Mouse (Mus musculus): ENCODE data around the gene Lamtor1. TPM values are rescaled to one million over a fixed set of nuclear protein-coding genes. Genes with fewer than 3 reads are reported as not detected.
"Not testable (repeated sequence)": the region's sequence is repeated elsewhere in the genome, so short reads cannot be mapped to it uniquely, and the experiment has no call there.

Lamtor1 gene
- polyA plus RNA-seq, 1 experiment from 2014 or later: 151 TPM

GRCm38 (mm10) chr7:101938348-101938747 lies 32.6 kb downstream of the Lamtor1 start:
- Histone ChIP-seq H3K9ac (no peak overlapping the region), H3K27me3 (no peaks in the 10 kb centered on the region), H3K4me2 (no peak overlapping the region), H3K4me1 (replicated peaks) (peaks cover 30% of the 10 kb centered on the region), H3K9me3 (no peaks in the 10 kb centered on the region), H3K4me3 (no peak overlapping the region), H3K27ac (no peak overlapping the region), H3K36me3 (no peaks in the 10 kb centered on the region)
- no peak for ATAC-seq (ENCODE audit: low FRiP score)
- WGBS: 96% methylated on average over 2 of the region's 2 CpGs

DNA sequence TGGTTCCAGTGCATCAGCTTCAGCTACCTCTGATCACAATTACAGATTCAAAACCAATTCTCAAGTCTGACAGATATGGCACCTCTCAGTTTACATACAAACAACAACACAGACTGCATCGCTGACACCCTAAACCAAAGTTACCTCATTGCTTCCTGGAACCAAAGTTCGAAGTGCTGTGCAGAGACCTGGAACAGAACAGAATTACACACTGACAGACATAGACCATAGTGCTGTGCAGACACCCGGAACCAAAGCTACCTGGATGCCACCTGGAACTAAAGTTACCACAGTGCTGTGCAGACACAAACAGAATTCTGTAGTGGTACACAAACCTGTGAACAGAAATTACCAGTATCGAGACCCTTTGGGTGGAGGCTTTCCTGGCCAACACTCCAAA lies 34.1 kb downstream of the Lamtor1 start:
- no peaks in the 10 kb centered on the region for H3K27me3 ChIP-seq
- H3K27ac ChIP-seq: no peak overlapping the region
- H3K9me3 ChIP-seq: no peaks in the 10 kb centered on the region
- no peaks in the 10 kb centered on the region for H3K36me3 ChIP-seq
- ATAC-seq (ENCODE audit: low FRiP score): no peak
- no peak overlapping the region for H3K4me3 ChIP-seq
- H3K9ac ChIP-seq: no peak overlapping the region
- WGBS: 95% methylated on average over 4 of the region's 4 CpGs
- H3K4me1 ChIP-seq (replicated peaks): peaks cover 26% of the 10 kb centered on the region
- H3K4me2 ChIP-seq: no peak overlapping the region

- not testable (repeated sequence) for H3K4me2 ChIP-seq; H3K9me3 ChIP-seq; ATAC-seq (ENCODE audit: low FRiP score); H3K27me3 ChIP-seq; H3K27ac ChIP-seq; H3K36me3 ChIP-seq; H3K4me3 ChIP-seq; H3K9ac ChIP-seq; H3K4me1 ChIP-seq (replicated peaks)
- 89% methylated on average over 5 of the region's 5 CpGs for WGBS
Measured at GRCm38 (mm10) chr7:101949008-101949407, 43.3 kb downstream of the Lamtor1 start.

DNA sequence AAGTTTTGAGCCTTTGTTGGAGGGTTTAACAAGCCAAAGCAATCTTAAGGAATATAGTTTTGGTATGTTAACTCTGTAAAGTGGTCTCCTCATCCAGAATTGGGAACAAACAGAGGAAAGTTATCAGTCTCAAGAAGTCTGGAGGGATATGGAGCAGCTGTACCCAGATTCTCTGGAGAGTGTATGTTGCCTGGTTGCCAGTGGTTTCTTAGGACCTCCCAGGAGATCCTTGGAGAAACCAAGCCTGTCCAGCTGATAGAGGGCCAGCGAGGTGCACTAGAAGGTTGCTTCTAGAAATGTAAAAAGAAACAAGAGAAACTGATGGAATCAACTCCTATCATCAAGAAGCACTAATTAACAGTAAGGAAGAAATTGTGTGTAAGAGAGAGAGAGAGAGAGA lies 45.9 kb downstream of the Lamtor1 start:
- Histone ChIP-seq H3K4me3 (no peak overlapping the region), H3K27ac (no peak overlapping the region), H3K4me2 (no peak overlapping the region), H3K27me3 (no peaks in the 10 kb centered on the region), H3K9ac (no peak overlapping the region), H3K9me3 (no peaks in the 10 kb centered on the region), H3K36me3 (no peaks in the 10 kb centered on the region), H3K4me1 (replicated peaks) (no peaks in the 10 kb centered on the region)
- no peak for ATAC-seq (ENCODE audit: low FRiP score)
- 86% methylated on average over 1 of the region's 1 CpGs for WGBS

GRCm38 (mm10) chr7:101952098-101952497 lies 46.4 kb downstream of the Lamtor1 start:
- Histone ChIP-seq H3K4me1 (replicated peaks) (no peaks in the 10 kb centered on the region), H3K36me3 (no peaks in the 10 kb centered on the region), H3K27me3 (no peaks in the 10 kb centered on the region), H3K27ac (no peak overlapping the region), H3K9me3 (no peaks in the 10 kb centered on the region), H3K9ac (no peak overlapping the region), H3K4me3 (no peak overlapping the region), H3K4me2 (no peak overlapping the region)
- 84% methylated on average over 2 of the region's 2 CpGs for WGBS
- no peak for ATAC-seq (ENCODE audit: low FRiP score)

DNA sequence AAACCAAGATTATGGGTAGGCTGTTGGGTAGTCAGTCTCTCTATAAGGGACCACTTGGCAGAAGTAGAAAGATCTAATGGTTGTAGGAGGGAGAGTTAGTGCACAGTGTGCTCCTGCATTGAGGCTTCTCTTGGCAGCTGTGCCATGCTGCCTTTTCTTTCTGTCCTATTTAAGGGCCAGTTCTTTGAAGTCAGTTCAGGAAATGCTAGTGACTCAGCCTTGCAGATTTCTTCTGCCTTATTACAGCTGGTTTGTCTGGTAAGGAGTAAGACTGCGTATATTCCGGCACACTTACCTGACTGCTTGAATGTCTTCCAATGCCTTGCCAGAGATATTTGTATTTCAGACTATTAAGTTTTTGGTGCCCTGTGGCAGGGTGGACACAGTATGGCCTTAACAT lies 48.5 kb downstream of the Lamtor1 start:
- no peaks in the 10 kb centered on the region for H3K36me3 ChIP-seq
- H3K9me3 ChIP-seq: no peaks in the 10 kb centered on the region
- no peak overlapping the region for H3K4me3 ChIP-seq
- WGBS: 92% methylated on average over 2 of the region's 2 CpGs
- no peak overlapping the region for H3K9ac ChIP-seq
- no peaks in the 10 kb centered on the region for H3K27me3 ChIP-seq
- H3K4me1 ChIP-seq (replicated peaks): no peaks in the 10 kb centered on the region
- H3K27ac ChIP-seq: no peak overlapping the region
- ATAC-seq (ENCODE audit: low FRiP score): no peak
- no peak overlapping the region for H3K4me2 ChIP-seq

DNA sequence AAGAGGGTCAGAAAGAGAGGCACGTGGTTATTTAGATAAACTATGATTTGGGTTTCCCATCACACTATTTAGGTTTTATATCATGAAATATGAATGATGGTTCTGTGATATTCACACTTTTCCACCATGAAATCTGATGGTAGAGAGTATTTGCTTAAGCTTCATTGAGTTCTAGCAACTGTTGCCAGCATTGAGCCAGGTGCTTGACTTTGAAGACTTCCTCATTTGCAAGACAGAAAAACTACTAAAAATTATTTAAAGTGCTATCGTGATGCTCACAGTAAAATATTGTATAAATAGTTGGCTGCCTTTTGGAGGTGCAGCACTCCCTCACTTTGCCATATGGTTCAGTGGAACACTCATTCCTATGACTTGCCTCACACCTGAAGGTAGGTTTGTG lies 49.6 kb downstream of the Lamtor1 start:
- Histone ChIP-seq H3K4me1 (replicated peaks) (0 out of 2 replicates have a peak, but pooled peaks cover 5% of the 10 kb centered on the region), H3K36me3 (no peaks in the 10 kb centered on the region), H3K27me3 (no peaks in the 10 kb centered on the region), H3K9ac (no peak overlapping the region), H3K4me2 (no peak overlapping the region), H3K9me3 (no peaks in the 10 kb centered on the region), H3K27ac (no peak overlapping the region), H3K4me3 (no peak overlapping the region)
- WGBS: 92% methylated on average over 2 of the region's 2 CpGs
- ATAC-seq (ENCODE audit: low FRiP score): no peak

GRCm38 (mm10) chr7:101955862-101956261 lies 50.2 kb downstream of the Lamtor1 start:
- no peak for ATAC-seq (ENCODE audit: low FRiP score)
- Histone ChIP-seq H3K36me3 (no peaks in the 10 kb centered on the region), H3K27me3 (no peaks in the 10 kb centered on the region), H3K9ac (no peak overlapping the region), H3K27ac (no peak overlapping the region), H3K4me3 (no peak overlapping the region), H3K9me3 (no peaks in the 10 kb centered on the region), H3K4me2 (no peak overlapping the region), H3K4me1 (replicated peaks) (0 out of 2 replicates have a peak, but pooled peaks cover 5% of the 10 kb centered on the region)
- WGBS: 55% methylated on average over 4 of the region's 4 CpGs

DNA sequence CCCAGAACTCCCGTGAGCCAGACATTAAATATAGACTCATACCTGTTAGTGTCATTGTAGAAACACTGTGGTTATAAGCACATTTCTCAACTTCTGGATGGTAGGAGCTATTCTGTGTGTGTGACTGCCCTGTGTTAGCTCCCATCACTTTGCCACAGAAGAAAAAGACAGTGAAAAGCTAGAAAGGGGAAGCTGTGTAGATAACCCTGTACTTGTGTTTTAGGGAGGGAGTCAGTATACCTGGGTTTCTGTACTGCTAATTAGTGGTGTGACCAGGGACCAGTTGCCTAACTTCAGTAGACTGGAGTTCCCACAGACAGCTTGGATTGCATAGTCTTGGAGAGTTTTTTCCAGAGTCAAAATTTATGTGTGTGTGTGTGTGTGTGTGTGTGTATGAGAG lies 50.8 kb downstream of the Lamtor1 start:
- ATAC-seq (ENCODE audit: low FRiP score): no peak
- Histone ChIP-seq H3K4me1 (replicated peaks) (0 out of 2 replicates have a peak, but pooled peaks cover 5% of the 10 kb centered on the region), H3K4me3 (no peak overlapping the region), H3K9me3 (no peaks in the 10 kb centered on the region), H3K9ac (no peak overlapping the region), H3K36me3 (no peaks in the 10 kb centered on the region), H3K27me3 (no peaks in the 10 kb centered on the region), H3K27ac (no peak overlapping the region), H3K4me2 (no peak overlapping the region)
- 90% methylated on average over 1 of the region's 1 CpGs for WGBS

DNA sequence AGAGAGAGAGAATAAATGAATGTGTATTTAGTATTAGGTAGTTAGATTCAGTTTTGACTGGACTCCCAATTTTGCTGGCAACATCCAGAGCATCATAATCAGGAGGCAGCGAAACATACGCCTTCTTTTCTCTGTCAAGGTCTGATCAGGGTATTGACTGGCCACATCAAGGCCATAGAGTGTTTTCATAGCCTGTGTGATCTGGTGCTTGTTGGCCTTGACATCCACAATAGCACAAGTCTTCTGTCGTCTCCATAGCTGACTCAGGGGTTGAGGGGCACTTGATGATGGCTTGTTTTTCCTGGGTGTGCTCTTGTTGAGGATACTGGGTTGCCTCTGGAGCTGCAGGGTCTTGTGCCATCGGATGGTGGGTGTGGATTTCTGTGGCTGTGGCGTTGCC lies 51.2 kb downstream of the Lamtor1 start:
- no peak for ATAC-seq (ENCODE audit: low FRiP score)
- H3K4me1 ChIP-seq (replicated peaks): 0 out of 2 replicates have a peak, but pooled peaks cover 5% of the 10 kb centered on the region
- H3K27ac ChIP-seq: no peak overlapping the region
- H3K4me2 ChIP-seq: no peak overlapping the region
- 96% methylated on average over 5 of the region's 5 CpGs for WGBS
- H3K27me3 ChIP-seq: no peaks in the 10 kb centered on the region
- no peak overlapping the region for H3K4me3 ChIP-seq
- no peaks in the 10 kb centered on the region for H3K9me3 ChIP-seq
- no peaks in the 10 kb centered on the region for H3K36me3 ChIP-seq
- H3K9ac ChIP-seq: no peak overlapping the region

DNA sequence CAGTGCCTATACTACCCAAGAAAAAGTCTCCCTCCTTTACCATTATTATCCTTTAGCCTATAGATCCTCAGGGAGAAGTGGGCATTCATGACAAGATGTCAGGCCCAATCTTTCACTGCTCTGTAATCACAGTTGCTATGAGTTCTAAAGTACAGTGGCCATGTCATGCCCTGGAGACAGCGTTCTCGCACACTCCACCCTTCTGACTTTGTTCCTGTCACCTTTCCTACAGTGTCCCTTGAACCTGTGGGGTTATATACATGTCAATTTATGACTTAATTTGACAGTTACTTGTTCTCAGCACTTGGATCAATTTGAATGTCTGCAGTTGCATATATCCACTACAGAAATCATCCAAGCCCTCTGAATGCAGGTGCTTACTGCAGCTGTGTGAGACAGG lies 57.1 kb downstream of the Lamtor1 start:
- no peaks in the 10 kb centered on the region for H3K36me3 ChIP-seq
- 0 out of 2 replicates have a peak, but pooled peaks cover 5% of the 10 kb centered on the region for H3K4me1 ChIP-seq (replicated peaks)
- no peak overlapping the region for H3K27ac ChIP-seq
- H3K9me3 ChIP-seq: no peaks in the 10 kb centered on the region
- no peak overlapping the region for H3K4me3 ChIP-seq
- ATAC-seq (ENCODE audit: low FRiP score): no peak
- H3K4me2 ChIP-seq: no peak overlapping the region
- WGBS: 92% methylated on average over 2 of the region's 2 CpGs
- no peak overlapping the region for H3K9ac ChIP-seq
- H3K27me3 ChIP-seq: no peaks in the 10 kb centered on the region

DNA sequence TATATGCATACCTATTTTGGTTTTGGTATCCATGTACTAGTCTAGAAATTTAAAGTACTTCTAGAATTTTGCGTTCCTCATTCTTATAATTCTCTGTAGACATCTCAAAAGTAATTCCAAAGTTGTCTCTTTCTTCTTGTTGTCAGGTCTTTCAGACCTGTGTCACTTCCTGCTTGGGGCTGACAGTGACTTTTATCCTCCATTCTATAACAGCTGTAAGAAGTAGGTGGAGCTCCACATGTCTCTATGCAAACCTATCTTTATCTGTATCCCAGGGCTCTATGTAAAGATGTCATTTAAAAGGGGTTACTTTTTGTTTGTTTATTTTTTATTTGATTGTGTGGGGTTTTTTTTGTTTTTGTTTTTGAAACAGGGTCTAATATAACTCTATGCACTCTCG lies 57.9 kb downstream of the Lamtor1 start:
- Histone ChIP-seq H3K27me3 (no peaks in the 10 kb centered on the region), H3K4me2 (no peak overlapping the region), H3K27ac (no peak overlapping the region), H3K9ac (no peak overlapping the region), H3K4me3 (no peak overlapping the region), H3K4me1 (replicated peaks) (peaks cover 9% of the 10 kb centered on the region), H3K9me3 (no peaks in the 10 kb centered on the region), H3K36me3 (no peaks in the 10 kb centered on the region)
- ATAC-seq (ENCODE audit: low FRiP score): no peak
- 93% methylated on average over 2 of the region's 2 CpGs for WGBS

DNA sequence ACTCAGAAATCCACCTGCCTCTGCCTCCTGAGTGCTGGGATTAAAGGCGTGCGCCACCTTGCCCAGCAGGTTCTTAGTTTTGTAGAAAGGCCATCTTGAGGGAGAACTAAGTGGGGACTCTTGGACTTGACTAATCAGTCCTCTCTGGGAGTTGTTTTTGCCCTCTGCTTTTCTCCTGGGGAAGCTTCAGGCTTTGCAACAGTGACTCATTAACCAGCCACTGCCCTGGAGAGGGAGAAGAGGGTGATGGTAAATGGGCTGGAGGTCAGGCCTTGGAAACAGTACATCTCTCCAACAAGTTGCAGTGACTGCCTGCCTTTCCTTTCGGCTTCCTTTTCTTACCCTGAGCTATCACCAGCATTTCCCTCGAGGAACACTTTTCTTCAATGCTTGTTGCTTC lies 58.8 kb downstream of the Lamtor1 start:
- ATAC-seq (ENCODE audit: low FRiP score): no peak
- peaks cover 17% of the 10 kb centered on the region for H3K4me1 ChIP-seq (replicated peaks)
- WGBS: 92% methylated on average over 4 of the region's 4 CpGs
- H3K4me2 ChIP-seq: no peak overlapping the region
- H3K27ac ChIP-seq: no peak overlapping the region
- no peak overlapping the region for H3K4me3 ChIP-seq
- no peak overlapping the region for H3K9ac ChIP-seq
- no peaks in the 10 kb centered on the region for H3K27me3 ChIP-seq
- H3K9me3 ChIP-seq: no peaks in the 10 kb centered on the region
- H3K36me3 ChIP-seq: no peaks in the 10 kb centered on the region

DNA sequence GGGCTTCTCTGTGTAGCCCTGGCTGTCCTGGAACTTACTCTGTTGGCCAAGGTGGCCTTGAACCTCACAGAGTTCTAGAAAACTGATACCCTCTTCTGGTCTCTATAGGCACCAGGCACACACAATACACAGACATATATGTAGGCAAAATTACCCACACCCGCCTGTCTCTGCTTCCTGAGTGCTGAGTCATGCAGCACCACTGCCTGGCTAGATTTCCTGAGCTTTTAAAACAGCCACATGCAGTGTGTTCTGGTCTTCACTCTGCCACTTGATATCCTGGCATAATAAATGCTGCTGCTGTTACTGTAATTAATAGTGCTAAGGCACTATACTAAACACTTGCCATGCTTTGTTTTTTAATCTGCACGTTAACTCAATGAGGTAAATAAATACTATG lies 59.9 kb downstream of the Lamtor1 start:
- H3K9ac ChIP-seq: no peak overlapping the region
- no peaks in the 10 kb centered on the region for H3K36me3 ChIP-seq
- H3K27me3 ChIP-seq: no peaks in the 10 kb centered on the region
- 87% methylated on average over 2 of the region's 2 CpGs for WGBS
- H3K27ac ChIP-seq: no peak overlapping the region
- no peaks in the 10 kb centered on the region for H3K9me3 ChIP-seq
- no peak for ATAC-seq (ENCODE audit: low FRiP score)
- peaks cover 12% of the 10 kb centered on the region for H3K4me1 ChIP-seq (replicated peaks)
- H3K4me3 ChIP-seq: no peak overlapping the region
- no peak overlapping the region for H3K4me2 ChIP-seq
